Mouse (Mus musculus): ENCODE data around the gene Prkg1. TPM values are rescaled to one million over a fixed set of nuclear protein-coding genes. Genes with fewer than 3 reads are reported as not detected.
A peak's percentile ranks its signal among the peaks of the same experiment; 100 is the strongest.

Gene Prkg1
- total and polyA plus RNA-seq, 3 experiments: 2.2 to 13.6 (median 11.0) TPM

GRCm38 (mm10) chr19:30843052-30843564 lies 921.7 kb downstream of the Prkg1 start:
- Histone ChIP-seq H3K79me2 (replicated peaks; ENCODE audit: control insufficient read depth, insufficient read depth, low read length) (no peaks in the 10 kb centered on the region), H3K4me3 (no peak overlapping the region), H3K4me1 (ENCODE audit: control insufficient read depth, insufficient read depth, low read length) (no peaks in the 10 kb centered on the region; the same call in 1 of the 2 replicates), H3K27ac (no peak overlapping the region), H3K9ac (ENCODE audit: low read depth, low read length) (no peak overlapping the region), H3K27me3 (ENCODE audit: control insufficient read depth, insufficient read depth, low read length) (no peaks in the 10 kb centered on the region), H3K36me3 (ENCODE audit: control insufficient read depth, insufficient read depth, low read length) (no peaks in the 10 kb centered on the region)
- intact Hi-C loops (cut with DNase I): loop anchor here (2.0 to 10.0 kb wide), 5 partner anchors 178 to 1124 kb away; no protein-coding TSS in a partner anchor
- DNase-seq: no peak
- TF ChIP-seq POLR2A (IDR thresholded peaks at IDR 0.05; ENCODE audit: insufficient read depth, low read depth, low read length) (no peak), EP300 (IDR thresholded peaks at IDR 0.05; ENCODE audit: insufficient read depth, low read depth, low read length) (no peak), CTCF (IDR thresholded peaks at IDR 0.05) (peak; percentile 77)
- WGBS: 2% methylated on average over 4 of the region's 4 CpGs

DNA sequence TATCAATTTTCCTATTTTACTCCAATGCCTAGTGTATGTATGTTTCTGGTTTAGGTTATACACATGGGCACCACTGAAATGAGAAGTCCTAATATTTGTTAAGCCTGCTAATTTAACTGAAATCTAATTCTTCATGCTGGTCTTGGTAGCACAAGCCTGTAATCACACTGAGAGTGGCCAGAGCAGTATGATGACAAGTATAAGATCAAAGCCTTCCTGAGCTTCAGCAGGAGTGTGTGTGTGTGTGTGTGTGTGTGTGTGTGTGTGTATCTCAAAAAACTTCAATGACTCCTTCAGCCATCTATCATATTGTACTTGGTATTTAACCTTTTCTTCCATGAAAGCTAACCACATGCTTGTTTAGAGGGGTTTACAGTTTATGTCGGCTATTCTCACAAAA lies 922.2 kb downstream of the Prkg1 start:
- H3K27me3 ChIP-seq (ENCODE audit: control insufficient read depth, insufficient read depth, low read length): no peaks in the 10 kb centered on the region
- H3K36me3 ChIP-seq (ENCODE audit: control insufficient read depth, insufficient read depth, low read length): no peaks in the 10 kb centered on the region
- intact Hi-C loops (cut with DNase I): loop anchor here (2.0 to 10.0 kb wide), 5 partner anchors 178 to 1124 kb away; no protein-coding TSS in a partner anchor
- no peak overlapping the region for H3K27ac ChIP-seq
- DNase-seq: no peak
- H3K9ac ChIP-seq (ENCODE audit: low read depth, low read length): no peak overlapping the region
- H3K4me3 ChIP-seq: no peak overlapping the region
- no peak for TF ChIP-seq EP300 (IDR thresholded peaks at IDR 0.05; ENCODE audit: insufficient read depth, low read depth, low read length)
- TF ChIP-seq POLR2A (IDR thresholded peaks at IDR 0.05; ENCODE audit: insufficient read depth, low read depth, low read length): no peak
- no peak for TF ChIP-seq CTCF (IDR thresholded peaks at IDR 0.05)
- H3K79me2 ChIP-seq (replicated peaks; ENCODE audit: control insufficient read depth, insufficient read depth, low read length): no peaks in the 10 kb centered on the region
- H3K4me1 ChIP-seq (ENCODE audit: control insufficient read depth, insufficient read depth, low read length): no peaks in the 10 kb centered on the region; the same call in 1 of the 2 replicates
- 15% methylated on average over 1 of the region's 1 CpGs for WGBS

GRCm38 (mm10) chr19:30833045-30833651 lies 931.7 kb downstream of the Prkg1 start:
- TF ChIP-seq POLR2A (IDR thresholded peaks at IDR 0.05; ENCODE audit: insufficient read depth, low read depth, low read length): no peak
- intact Hi-C loops (cut with DNase I): no loop called here
- Histone ChIP-seq H3K79me2 (replicated peaks; ENCODE audit: control insufficient read depth, insufficient read depth, low read length) (no peaks in the 10 kb centered on the region), H3K9ac (ENCODE audit: low read depth, low read length) (no peak overlapping the region), H3K4me3 (no peak overlapping the region), H3K36me3 (ENCODE audit: control insufficient read depth, insufficient read depth, low read length) (no peaks in the 10 kb centered on the region), H3K27ac (no peak overlapping the region), H3K4me1 (ENCODE audit: control insufficient read depth, insufficient read depth, low read length) (no peaks in the 10 kb centered on the region), H3K27me3 (ENCODE audit: control insufficient read depth, insufficient read depth, low read length) (no peaks in the 10 kb centered on the region)
- WGBS: 39% methylated on average over 1 of the region's 1 CpGs
- no peak for DNase-seq

DNA sequence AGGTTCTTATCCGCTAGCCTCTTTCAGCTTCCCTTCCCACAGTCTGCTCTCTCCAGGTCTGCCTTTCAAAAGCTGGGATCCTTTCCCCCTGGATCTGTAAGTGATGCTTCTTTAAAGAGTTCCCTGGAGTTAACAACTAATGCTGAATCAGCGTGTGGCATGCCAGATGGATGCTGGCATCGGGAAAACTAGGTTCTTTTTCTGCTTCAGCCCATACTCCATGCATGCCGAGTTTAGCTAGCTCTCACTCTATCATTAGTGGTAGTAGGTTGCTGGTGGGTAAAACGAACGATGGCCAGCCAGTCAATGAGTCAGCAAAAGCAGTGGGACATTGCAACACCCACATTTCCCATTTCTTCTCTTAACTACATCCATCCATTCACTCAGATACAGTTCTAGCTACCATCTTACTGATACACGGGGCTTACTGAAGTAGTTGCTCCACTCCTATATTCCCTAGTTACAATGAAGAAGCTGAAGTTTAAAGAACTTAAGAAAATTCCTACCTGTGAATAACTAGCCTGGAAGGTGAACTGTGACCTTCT lies 935.5 kb downstream of the Prkg1 start:
- TF ChIP-seq POLR2A (IDR thresholded peaks at IDR 0.05; ENCODE audit: insufficient read depth, low read depth, low read length) (no peak), EP300 (IDR thresholded peaks at IDR 0.05; ENCODE audit: insufficient read depth, low read depth, low read length) (no peak), CTCF (IDR thresholded peaks at IDR 0.05) (no peak)
- 76% methylated on average over 7 of the region's 7 CpGs for WGBS
- Histone ChIP-seq H3K9ac (ENCODE audit: low read depth, low read length) (no peak overlapping the region), H3K79me2 (replicated peaks; ENCODE audit: control insufficient read depth, insufficient read depth, low read length) (no peaks in the 10 kb centered on the region), H3K27ac (no peak overlapping the region), H3K27me3 (ENCODE audit: control insufficient read depth, insufficient read depth, low read length) (no peaks in the 10 kb centered on the region), H3K36me3 (ENCODE audit: control insufficient read depth, insufficient read depth, low read length) (no peaks in the 10 kb centered on the region), H3K4me1 (ENCODE audit: control insufficient read depth, insufficient read depth, low read length) (no peaks in the 10 kb centered on the region), H3K4me3 (no peak overlapping the region)
- DNase-seq: no peak
- intact Hi-C loops (cut with DNase I): no loop called here

GRCm38 (mm10) chr19:30827820-30828219 lies 937.0 kb downstream of the Prkg1 start:
- H3K79me2 ChIP-seq (replicated peaks; ENCODE audit: control insufficient read depth, insufficient read depth, low read length): no peaks in the 10 kb centered on the region
- H3K9ac ChIP-seq (ENCODE audit: low read depth, low read length): no peak overlapping the region
- H3K27ac ChIP-seq: no peak overlapping the region
- DNase-seq: no peak
- WGBS: 83% methylated on average over 3 of the region's 3 CpGs
- TF ChIP-seq EP300 (IDR thresholded peaks at IDR 0.05; ENCODE audit: insufficient read depth, low read depth, low read length): no peak
- no peak for TF ChIP-seq POLR2A (IDR thresholded peaks at IDR 0.05; ENCODE audit: insufficient read depth, low read depth, low read length)
- peak; percentile 44 for TF ChIP-seq CTCF (IDR thresholded peaks at IDR 0.05)
- H3K36me3 ChIP-seq (ENCODE audit: control insufficient read depth, insufficient read depth, low read length): no peaks in the 10 kb centered on the region
- H3K4me3 ChIP-seq: no peak overlapping the region
- intact Hi-C loops (cut with DNase I): no loop called here
- no peaks in the 10 kb centered on the region for H3K27me3 ChIP-seq (ENCODE audit: control insufficient read depth, insufficient read depth, low read length)
- no peaks in the 10 kb centered on the region for H3K4me1 ChIP-seq (ENCODE audit: control insufficient read depth, insufficient read depth, low read length)

GRCm38 (mm10) chr19:30826106-30826505 lies 938.7 kb downstream of the Prkg1 start:
- Histone ChIP-seq H3K4me3 (no peak overlapping the region), H3K36me3 (ENCODE audit: control insufficient read depth, insufficient read depth, low read length) (no peaks in the 10 kb centered on the region), H3K4me1 (ENCODE audit: control insufficient read depth, insufficient read depth, low read length) (no peaks in the 10 kb centered on the region), H3K27ac (no peak overlapping the region), H3K9ac (ENCODE audit: low read depth, low read length) (no peak overlapping the region), H3K27me3 (ENCODE audit: control insufficient read depth, insufficient read depth, low read length) (no peaks in the 10 kb centered on the region), H3K79me2 (replicated peaks; ENCODE audit: control insufficient read depth, insufficient read depth, low read length) (no peaks in the 10 kb centered on the region)
- intact Hi-C loops (cut with DNase I): no loop called here
- WGBS: 32% methylated on average over 2 of the region's 2 CpGs
- TF ChIP-seq EP300 (IDR thresholded peaks at IDR 0.05; ENCODE audit: insufficient read depth, low read depth, low read length): no peak
- TF ChIP-seq CTCF (IDR thresholded peaks at IDR 0.05): no peak
- no peak for TF ChIP-seq POLR2A (IDR thresholded peaks at IDR 0.05; ENCODE audit: insufficient read depth, low read depth, low read length)
- DNase-seq: peak in 1 of 2 experiments; percentile 5
